Mouse (Mus musculus) embryo, embryonic 11.5 days (tissue): ENCODE data around the gene Cnih3.

Experiments
- DNase-seq: peaks from one replicate; pipeline ENCODE4 v3.0.0-alpha.2; 2012; ENCODE audit warnings: low read depth, low spot score

Gene Cnih3

GRCm38 (mm10) chr1:181448041-181448440 lies 95.6 kb downstream of the Cnih3 start:
- no peak for DNase-seq

GRCm38 (mm10) chr1:181453106-181453505 lies 100.7 kb downstream of the Cnih3 start:
- DNase-seq = no peak

- no peak for DNase-seq
Measured at GRCm38 (mm10) chr1:181456911-181457310, 104.5 kb downstream of the Cnih3 start.

GRCm38 (mm10) chr1:181459431-181460105 lies 107.1 kb downstream of the Cnih3 start:
- no peak for DNase-seq

GRCm38 (mm10) chr1:181460283-181460682 lies 107.9 kb downstream of the Cnih3 start:
- no peak for DNase-seq

GRCm38 (mm10) chr1:181461484-181461883 lies 109.1 kb downstream of the Cnih3 start:
- DNase-seq = no peak

GRCm38 (mm10) chr1:181462051-181462905 lies 109.8 kb downstream of the Cnih3 start:
- no peak for DNase-seq

GRCm38 (mm10) chr1:181462906-181463179 lies 110.4 kb downstream of the Cnih3 start:
- DNase-seq = no peak

- peak; percentile 20 for DNase-seq
Measured at GRCm38 (mm10) chr1:181465027-181465426, 112.6 kb downstream of the Cnih3 start.

- DNase-seq = no peak
Measured at GRCm38 (mm10) chr1:181466040-181466439, 113.6 kb downstream of the Cnih3 start.

GRCm38 (mm10) chr1:181466601-181467320 lies 114.3 kb downstream of the Cnih3 start:
- no peak for DNase-seq

- no peak for DNase-seq
Measured at GRCm38 (mm10) chr1:181467321-181467670, 114.9 kb downstream of the Cnih3 start.

GRCm38 (mm10) chr1:181469415-181469814 lies 117.0 kb downstream of the Cnih3 start:
- no peak for DNase-seq

GRCm38 (mm10) chr1:181476141-181476540 lies 123.7 kb downstream of the Cnih3 start:
- DNase-seq = no peak

- DNase-seq = no peak
Measured at GRCm38 (mm10) chr1:181476557-181476956, 124.1 kb downstream of the Cnih3 start.

- DNase-seq = no peak
Measured at GRCm38 (mm10) chr1:181484696-181485095, 132.3 kb downstream of the Cnih3 start.

- DNase-seq = no peak
Measured at GRCm38 (mm10) chr1:181503471-181503870, 151.0 kb downstream of the Cnih3 start.

GRCm38 (mm10) chr1:181505367-181505766 lies 152.9 kb downstream of the Cnih3 start:
- no peak for DNase-seq
